Mouse (Mus musculus) kidney, adult 2 months (tissue): ENCODE measurements around the gene Elof1. TPM values are rescaled to one million over a fixed set of nuclear protein-coding genes. Genes with fewer than 3 reads are reported as not detected.

Experiments used
- DNase-seq: peaks from one replicate; pipeline ENCODE4 v3.0.0; 2021
- H3K27ac ChIP-seq: fragments of 200-500 bp; 2 replicates; pipeline ENCODE4 v1.5.1; 2012; ENCODE audit warnings: low read depth, low read length, control low read depth, inconsistent platforms; ENCODE audit not compliant: insufficient read depth
- H3K27me3 ChIP-seq: fragments of 200-500 bp; replicated peaks from 2 replicates; pipeline ENCODE4 v1.6.1; 2012; ENCODE audit warnings: mild to moderate bottlenecking, moderate library complexity, low read length, inconsistent platforms; ENCODE audit not compliant: control insufficient read depth, insufficient read depth
- H3K36me3 ChIP-seq: fragments of 200-500 bp; 2 replicates; pipeline ENCODE4 v1.6.1; 2012; ENCODE audit warnings: mild to moderate bottlenecking, moderate library complexity, low read length, inconsistent platforms; ENCODE audit not compliant: control insufficient read depth, insufficient read depth
- H3K4me1 ChIP-seq: fragments of 200-500 bp; 2 replicates; pipeline ENCODE4 v1.6.1; 2011; ENCODE audit warnings: low read length; ENCODE audit not compliant: control insufficient read depth, insufficient read depth
- H3K4me3 ChIP-seq: fragments of 200-500 bp; 2 replicates; pipeline ENCODE4 v1.5.1; 2011; ENCODE audit warnings: mild to moderate bottlenecking, low read depth, low read length, control low read depth; ENCODE audit not compliant: insufficient read depth
- CTCF ChIP-seq: fragments of 200-500 bp; conservative IDR thresholded peaks from 2 replicates; pipeline ENCODE4 v1.5.1; 2011; ENCODE audit warnings: low read depth, mild to moderate bottlenecking, control low read depth, low read length, moderate library complexity, mixed read lengths; ENCODE audit not compliant: insufficient read depth, insufficient read length
- POLR2A ChIP-seq: fragments of 200-500 bp; IDR thresholded peaks from one replicate; pipeline ENCODE4 v1.6.1; 2011; ENCODE audit warnings: low read depth, low read length, control low read depth
- WGBS: fragments of 180-500 bp; shearing (Covaris S2); methylation state at CpG from one replicate; pipeline ENCODE4 v1.1.7; 2018; 5-methylcytosine and 5-hydroxymethylcytosine counted together
- polyA plus RNA-seq: library from polyadenylated mRNA; depleted of rRNA; stranded (reverse); fragments of >200 nt; gene quantifications from 2 replicates; pipeline ENCODE4 v1.2.3, GENCODE M21; 2012

The Elof1 gene
- polyA plus RNA-seq, 1 experiment = 163 TPM

DNA sequence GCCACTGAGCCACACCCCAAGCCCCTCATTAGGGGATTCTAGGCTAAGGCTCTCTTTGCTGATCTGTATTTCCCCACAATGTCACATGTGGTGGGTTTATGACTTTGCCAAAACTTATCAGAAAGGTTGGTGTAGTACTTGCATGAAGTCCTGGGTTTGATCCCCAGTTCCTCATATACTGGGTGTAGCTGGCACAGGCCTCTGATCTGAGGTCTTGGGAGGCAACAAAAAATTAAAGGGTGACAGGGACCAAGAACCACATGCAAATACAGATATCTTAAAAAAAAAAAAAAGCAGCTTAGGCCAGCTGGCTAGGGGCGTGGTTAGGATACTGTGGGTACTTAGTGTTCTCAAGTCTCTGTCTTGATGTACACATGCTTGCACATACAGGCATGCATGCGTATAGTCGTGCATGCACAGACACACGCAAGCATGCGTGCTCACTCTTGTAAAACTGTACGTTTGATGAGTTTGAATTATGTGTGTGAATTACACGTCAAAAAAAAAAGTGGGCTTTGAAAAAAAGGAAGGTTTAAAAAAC is 6.2 kb upstream of the Elof1 start:
- Histone ChIP-seq H3K36me3 (no peaks in the 10 kb centered on the region), H3K4me3 (no peak overlapping the region), H3K27me3 (no peaks in the 10 kb centered on the region), H3K27ac (no peak overlapping the region), H3K4me1 (no peaks in the 10 kb centered on the region)
- no peak for TF ChIP-seq POLR2A
- no peak for TF ChIP-seq CTCF
- DNase-seq = no peak
- WGBS = 82% methylated on average over 7 of the region's 7 CpGs

DNA sequence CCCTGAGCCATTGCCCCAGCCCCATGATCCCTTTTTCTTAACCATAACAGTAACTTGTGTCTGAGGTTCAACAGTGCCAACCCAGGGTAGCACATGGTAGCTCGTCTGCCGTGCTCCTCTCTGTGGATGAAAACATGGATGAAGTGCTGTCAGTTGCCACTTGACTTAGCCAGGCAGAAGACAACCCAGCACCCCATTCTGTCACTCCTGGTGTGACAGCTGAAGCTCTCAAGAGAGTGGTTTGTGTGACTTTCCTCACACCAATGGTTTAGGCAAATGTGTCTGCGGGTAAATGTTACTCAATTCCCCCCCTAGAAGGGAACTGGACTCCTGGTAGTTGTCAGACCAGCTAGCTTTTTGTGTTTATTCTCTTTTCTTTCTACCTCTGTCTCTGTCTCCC is 5.0 kb upstream of the Elof1 start:
- 86% methylated on average over 3 of the region's 3 CpGs for WGBS
- no peaks in the 10 kb centered on the region for H3K36me3 ChIP-seq
- no peak for TF ChIP-seq POLR2A
- TF ChIP-seq CTCF = no peak
- H3K4me3 ChIP-seq = no peak overlapping the region
- DNase-seq = no peak
- H3K4me1 ChIP-seq = no peaks in the 10 kb centered on the region
- no peak overlapping the region for H3K27ac ChIP-seq
- no peaks in the 10 kb centered on the region for H3K27me3 ChIP-seq

DNA sequence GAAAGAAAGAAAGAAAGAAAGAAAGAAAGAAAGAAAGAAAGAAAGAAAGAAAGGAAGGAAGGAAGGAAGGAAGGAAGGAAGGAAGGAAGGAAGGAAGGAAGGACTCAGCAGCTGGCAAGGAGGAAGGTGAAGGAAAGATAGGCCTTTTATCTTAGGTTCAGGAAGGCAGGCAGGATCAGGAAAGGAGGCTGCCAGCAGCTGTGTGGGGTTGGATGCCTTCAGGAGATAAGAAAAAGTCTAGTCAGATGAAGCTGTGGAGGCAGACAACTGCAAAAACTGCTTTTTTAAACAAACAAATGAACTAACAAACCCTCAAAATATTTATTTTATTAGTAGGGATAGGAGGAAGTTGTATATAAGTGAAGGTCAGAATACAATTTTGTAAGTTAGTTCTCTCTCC is 4.6 kb upstream of the Elof1 start:
- no peak for TF ChIP-seq CTCF
- TF ChIP-seq POLR2A = no peak

DNA sequence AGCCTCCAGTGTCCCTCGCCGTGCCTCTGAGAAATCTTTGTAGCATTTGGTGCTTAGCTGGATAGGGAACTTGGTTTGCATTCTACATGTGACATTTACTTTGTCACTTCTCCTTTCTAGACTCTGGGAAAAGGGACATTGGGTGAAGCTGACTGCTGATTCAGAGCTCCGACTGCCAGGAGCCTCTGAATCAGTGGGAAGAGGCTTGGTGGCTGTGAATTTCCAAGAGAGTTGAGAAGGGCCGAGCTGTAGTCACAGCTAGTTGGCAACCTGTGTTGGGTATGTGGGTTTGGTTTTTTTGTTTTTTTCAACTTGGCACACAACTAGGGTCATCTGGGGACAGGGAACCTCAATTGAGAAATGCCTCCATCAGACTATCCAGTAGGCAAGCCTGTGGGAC is 2.6 kb upstream of the Elof1 start:
- peak; percentile 5 for DNase-seq
- H3K4me3 ChIP-seq = no peak overlapping the region
- H3K4me1 ChIP-seq = no peaks in the 10 kb centered on the region
- H3K27me3 ChIP-seq = no peaks in the 10 kb centered on the region
- TF ChIP-seq POLR2A (no peak), CTCF (no peak)
- no peaks in the 10 kb centered on the region for H3K36me3 ChIP-seq
- H3K27ac ChIP-seq = no peak overlapping the region
- WGBS = 88% methylated on average over 4 of the region's 4 CpGs

More for the DNA sequence above, 4.6 kb upstream of the Elof1 start:
- H3K36me3 ChIP-seq = no peaks in the 10 kb centered on the region
- no peak for DNase-seq
- H3K27me3 ChIP-seq = no peaks in the 10 kb centered on the region
- H3K4me3 ChIP-seq = no peak overlapping the region
- no peak overlapping the region for H3K27ac ChIP-seq
- H3K4me1 ChIP-seq = no peaks in the 10 kb centered on the region

DNA sequence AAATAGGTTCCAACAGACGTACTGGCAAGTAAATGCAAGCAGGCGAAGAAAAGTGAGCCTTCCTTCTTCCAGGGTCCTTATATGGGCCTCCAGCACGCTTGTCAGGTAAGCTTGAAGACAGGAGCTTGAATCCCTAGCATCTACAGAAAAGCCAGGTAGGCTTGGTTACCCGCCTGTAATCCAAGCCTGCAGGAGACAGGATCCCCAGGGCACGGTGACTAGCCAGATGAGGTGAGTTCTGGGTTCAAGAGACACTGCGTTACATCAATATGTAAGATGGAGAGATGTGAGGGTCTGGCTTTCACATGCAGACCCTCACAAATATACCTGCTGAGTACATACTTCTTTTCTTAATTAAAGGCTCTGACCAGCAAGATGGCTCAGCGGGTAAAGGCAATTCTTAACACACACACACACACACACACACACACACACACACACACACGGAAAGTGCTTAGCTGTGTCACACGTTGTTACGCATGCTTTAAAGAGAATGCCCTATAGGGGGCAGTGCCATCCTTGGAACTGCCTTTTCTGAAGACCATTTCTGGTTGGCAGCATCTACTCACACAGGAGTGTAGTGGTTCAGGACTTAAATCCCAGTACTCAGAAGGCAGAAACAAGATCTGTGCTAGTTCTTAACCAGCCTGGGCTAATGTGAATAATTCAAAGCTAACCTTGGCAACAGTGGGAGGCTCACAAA is 933 bp upstream of the Elof1 start:
- WGBS = 31% methylated on average over 10 of the region's 10 CpGs
- no peak overlapping the region for H3K27ac ChIP-seq
- TF ChIP-seq POLR2A (no peak), CTCF (peak; percentile 73)
- peak; percentile 65 for DNase-seq
- H3K36me3 ChIP-seq = no peaks in the 10 kb centered on the region
- no peaks in the 10 kb centered on the region for H3K4me1 ChIP-seq
- no peak overlapping the region for H3K4me3 ChIP-seq
- H3K27me3 ChIP-seq = no peaks in the 10 kb centered on the region

DNA sequence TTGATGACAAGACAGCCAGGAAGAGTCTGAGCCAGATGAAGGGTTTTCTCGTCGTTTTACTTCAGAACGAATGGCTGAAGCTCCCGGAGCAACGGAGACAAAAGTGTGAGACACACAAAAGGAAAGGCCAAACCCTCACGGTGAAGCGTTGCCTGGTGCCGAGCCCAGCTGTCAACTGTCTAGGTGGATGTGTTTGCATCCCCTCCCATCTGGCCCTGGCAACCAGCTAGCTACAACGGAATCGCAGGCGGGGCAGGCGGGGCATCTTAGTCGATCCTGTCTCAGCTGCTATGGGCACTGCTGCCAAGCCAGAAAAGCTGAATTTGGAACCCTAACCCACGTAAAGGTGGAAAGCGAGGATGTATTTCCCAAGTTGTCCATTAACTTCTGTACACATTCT is 886 bp downstream of the Elof1 start:
- no peak overlapping the region for H3K27ac ChIP-seq
- DNase-seq = no peak
- 12% methylated on average over 15 of the region's 15 CpGs for WGBS
- H3K27me3 ChIP-seq = no peaks in the 10 kb centered on the region
- H3K4me1 ChIP-seq = no peaks in the 10 kb centered on the region
- TF ChIP-seq CTCF (no peak), POLR2A (no peak)
- H3K36me3 ChIP-seq = no peaks in the 10 kb centered on the region
- peak overlapping the region; percentile 72 for H3K4me3 ChIP-seq

DNA sequence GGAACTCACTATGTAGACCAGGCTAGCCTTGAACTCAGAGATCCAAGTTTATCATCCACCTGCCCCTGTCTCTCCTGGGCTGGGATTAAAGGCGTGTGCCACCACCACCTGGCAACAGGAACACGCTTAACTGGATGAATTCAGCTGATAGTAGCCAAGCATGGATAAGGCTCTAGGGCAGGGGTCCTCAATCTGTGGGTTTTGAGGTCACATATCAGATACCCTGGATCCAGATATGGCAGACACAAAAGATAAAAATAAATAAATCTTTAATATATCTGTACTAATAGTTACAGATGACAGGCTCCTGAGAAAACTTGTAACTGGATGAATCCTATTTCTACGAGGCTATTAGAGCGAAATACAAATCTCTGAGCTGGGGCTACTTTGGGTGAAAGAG is 1.3 kb downstream of the Elof1 start:
- Histone ChIP-seq H3K27ac (no peak overlapping the region), H3K36me3 (no peaks in the 10 kb centered on the region), H3K4me3 (no peak overlapping the region), H3K4me1 (no peaks in the 10 kb centered on the region), H3K27me3 (no peaks in the 10 kb centered on the region)
- 89% methylated on average over 4 of the region's 4 CpGs for WGBS
- TF ChIP-seq POLR2A (no peak), CTCF (no peak)
- DNase-seq = no peak
